Mouse (Mus musculus) leukemia stem cell, adult 10-12 weeks (primary cell): Measurements from ENCODE around the gene Muc3a. TPM values are rescaled to one million over a fixed set of nuclear protein-coding genes. Genes with fewer than 3 reads are reported as not detected.

Source experiments
- polyA plus RNA-seq: library from polyadenylated mRNA; stranded (reverse); fragments of >175 nt; gene quantifications from 2 replicates; pipeline ENCODE4 v1.2.3, GENCODE M21; 2012; ENCODE audit warnings: low replicate concordance

The Muc3a gene
- polyA plus RNA-seq, result 0.12 TPM in 1 of 2 replicates, not detected in the other

GRCm38 (mm10) chr5:137212289-137212688, at the start of gene Muc3a:
Gene Muc3a (minus strand): TSS chr5:137212389.

Other genes starting within 250 kb of the Muc3a start
- gene Cldn15, start 245.8 kb downstream of the Muc3a start, polyA plus RNA-seq, result 4.3 TPM in 1 of 2 replicates, not detected in the other
- gene Plod3, start 225.4 kb downstream of the Muc3a start, polyA plus RNA-seq, result 56.9 and 57.1 TPM in 2 replicates
- gene Znhit1, start 224.4 kb downstream of the Muc3a start, polyA plus RNA-seq, result 85.8 and 198 TPM in 2 replicates
- 0.15 and 1.3 TPM in 2 replicates for gene Vgf, start 186.0 kb downstream of the Muc3a start, polyA plus RNA-seq
- gene Ap1s1, start 166.3 kb downstream of the Muc3a start, polyA plus RNA-seq, result 153 and 182 TPM in 2 replicates
- 0.62 and 0.82 TPM in 2 replicates for gene Serpine1, start 140.1 kb downstream of the Muc3a start, polyA plus RNA-seq
- gene Trim56, start 96.2 kb downstream of the Muc3a start, polyA plus RNA-seq, result 11.5 and 33.4 TPM in 2 replicates
- gene Muc3, start 63.1 kb downstream of the Muc3a start, polyA plus RNA-seq, result not detected in 2 replicates
- gene Ache, start 75.1 kb upstream of the Muc3a start, polyA plus RNA-seq, result 42.7 and 57.4 TPM in 2 replicates
- gene Ufsp1, start 82.2 kb upstream of the Muc3a start, polyA plus RNA-seq, result 14.7 and 19.7 TPM in 2 replicates
- 437 and 506 TPM in 2 replicates for gene Srrt, start 95.3 kb upstream of the Muc3a start, polyA plus RNA-seq
- 32.1 and 38.4 TPM in 2 replicates for gene Trip6, start 102.0 kb upstream of the Muc3a start, polyA plus RNA-seq
- 2.7 and 5.8 TPM in 2 replicates for gene Slc12a9, start 121.2 kb upstream of the Muc3a start, polyA plus RNA-seq
- gene Ephb4, start 137.7 kb upstream of the Muc3a start, polyA plus RNA-seq, result 1.3 and 3.4 TPM in 2 replicates